Mouse (Mus musculus) heart, embryonic 14.5 days (tissue): ENCODE data around the gene Rgs3. TPM values are rescaled to one million over a fixed set of nuclear protein-coding genes. Genes with fewer than 3 reads are reported as not detected.

Experiments used
- ATAC-seq: fragments of 200-750 bp; cut with Nextera tagmentation; 2 replicates; pipeline ENCODE4 v1.8.0; 2017; ENCODE audit warnings: low read depth, moderate TSS enrichment; ENCODE audit not compliant: insufficient number of reproducible peaks, insufficient read depth, low FRiP score
- H3K27ac ChIP-seq, 2 experiments: fragments of 200-500 bp in 1 of 2; fragments of 300-500 bp in 1 of 2; sonication (generic) in 1 of 2; replicated peaks in 1 of 2; 2 replicates each; pipeline ENCODE4 v1.5.1; 2012 to 2014; ENCODE audit warnings: low read depth in 2 of 2, low read length in 2 of 2, control low read depth in 1 of 2, mild to moderate bottlenecking in 1 of 2, mixed read lengths in 1 of 2; ENCODE audit not compliant: control insufficient read depth in 1 of 2, insufficient read depth in 1 of 2
- H3K27me3 ChIP-seq: fragments of 300-500 bp; sonication (generic); 2 replicates; pipeline ENCODE4 v1.6.1; 2014; ENCODE audit warnings: mild to moderate bottlenecking, low read length, control low read depth; ENCODE audit not compliant: control insufficient read depth, insufficient read depth
- H3K36me3 ChIP-seq: fragments of 300-500 bp; sonication (generic); 2 replicates; pipeline ENCODE4 v1.6.1; 2014; ENCODE audit warnings: mild to moderate bottlenecking, control low read depth, low read length, mixed read lengths; ENCODE audit not compliant: control insufficient read depth, insufficient read depth
- H3K4me1 ChIP-seq, 2 experiments: fragments of 200-500 bp in 1 of 2; fragments of 300-500 bp in 1 of 2; sonication (generic) in 1 of 2; 2 replicates each; pipeline ENCODE4 v1.6.1; 2012 to 2014; ENCODE audit warnings: low read length in 2 of 2, control low read depth in 1 of 2, mixed read lengths in 1 of 2; ENCODE audit not compliant: control insufficient read depth in 2 of 2, insufficient read depth in 2 of 2
- H3K4me2 ChIP-seq: fragments of 300-500 bp; sonication (generic); 2 replicates; pipeline ENCODE4 v1.6.1; 2014; ENCODE audit warnings: mild to moderate bottlenecking, low read length
- H3K4me3 ChIP-seq, 2 experiments: fragments of 200-500 bp in 1 of 2; fragments of 300-500 bp in 1 of 2; sonication (generic) in 1 of 2; 2 replicates each; pipeline ENCODE4 v1.5.1; 2012 to 2014; ENCODE audit warnings: low read length in 2 of 2, mild to moderate bottlenecking in 2 of 2, control low read depth in 1 of 2, low read depth in 1 of 2, moderate library complexity in 1 of 2; ENCODE audit not compliant: control insufficient read depth in 1 of 2, insufficient read depth in 1 of 2
- H3K9ac ChIP-seq: fragments of 300-500 bp; sonication (generic); 2 replicates; pipeline ENCODE4 v1.6.1; 2014; ENCODE audit warnings: mild to moderate bottlenecking, low read length
- H3K9me3 ChIP-seq: fragments of 300-500 bp; sonication (generic); 2 replicates; pipeline ENCODE4 v1.6.1; 2016; ENCODE audit warnings: low read length, control low read depth; ENCODE audit not compliant: control insufficient read depth
- WGBS: fragments of 180-500 bp; shearing (Covaris S2); extraction: QIAGEN DNeasy Blood & Tissue Kit; methylation state at CpG from one replicate; pipeline ENCODE4 v1.1.7; 2014; 5-methylcytosine and 5-hydroxymethylcytosine counted together
- polyA plus RNA-seq: library from polyadenylated mRNA; unstranded; fragments of >200 nt; fragmentation: Nextera tagmentation; extraction: Ambion mirVana; gene quantifications from 2 replicates; pipeline ENCODE4 v1.2.1, GENCODE M21; 2014

Gene Rgs3
- polyA plus RNA-seq, 1 experiment from 2014 or later: 70.4 TPM

- WGBS: 71% methylated on average over 22 of the region's 22 CpGs
- Histone ChIP-seq H3K27me3 (peaks cover 50% of the 10 kb centered on the region), H3K9ac (no peak overlapping the region), H3K36me3 (no peaks in the 10 kb centered on the region), H3K9me3 (no peaks in the 10 kb centered on the region), H3K27ac (peak overlapping the region in 1 of 2 experiments; percentile 58; a peak in 1 of 4 replicates), H3K4me3 (no peak overlapping the region), H3K4me2 (no peak overlapping the region), H3K4me1 (peaks cover 39 to 40% of the 10 kb centered on the region in 2 experiments)
- no peak for ATAC-seq
Measured at GRCm38 (mm10) chr4:62612601-62613501, 53.2 kb downstream of the Rgs3 start.

GRCm38 (mm10) chr4:62613646-62614365, 54.2 kb downstream of the Rgs3 start:
- Histone ChIP-seq H3K9me3 (no peaks in the 10 kb centered on the region), H3K27me3 (peaks cover 42% of the 10 kb centered on the region), H3K27ac (peak overlapping the region in 1 of 2 experiments; percentile 58; a peak in 2 of 4 replicates), H3K4me3 (no peak overlapping the region), H3K36me3 (no peaks in the 10 kb centered on the region), H3K9ac (no peak overlapping the region), H3K4me2 (no peak overlapping the region), H3K4me1 (peaks cover 47 to 48% of the 10 kb centered on the region in 2 experiments)
- WGBS: 54% methylated on average over 13 of the region's 13 CpGs
- no peak for ATAC-seq

DNA sequence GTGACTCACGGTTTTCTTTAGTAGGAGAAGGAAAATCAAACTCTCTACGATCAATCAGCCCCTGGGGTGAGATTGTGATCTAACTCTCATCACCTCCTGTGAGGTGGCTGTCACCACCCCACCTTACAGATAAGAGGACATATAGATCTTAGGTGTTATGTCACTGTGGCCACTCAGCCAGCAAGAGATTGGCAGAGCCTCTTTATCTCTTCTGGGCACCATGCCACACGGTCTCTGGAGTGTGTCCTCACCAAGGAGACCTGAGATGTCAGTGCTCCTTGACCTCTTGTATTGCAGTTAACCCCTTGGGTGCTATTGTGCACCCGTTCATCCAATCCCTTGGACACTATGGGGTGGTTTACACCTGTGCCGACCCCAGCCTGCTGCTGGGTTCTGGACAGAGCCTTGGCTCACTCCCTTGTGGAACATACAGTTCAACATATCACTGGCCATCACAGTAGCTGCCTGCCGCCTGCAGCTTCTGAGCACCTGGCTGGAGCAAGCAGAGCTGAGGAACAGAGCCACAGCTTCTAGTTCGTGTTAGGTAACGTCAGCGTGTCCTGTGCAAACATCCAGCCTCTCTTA, 58.3 kb downstream of the Rgs3 start:
- no peak overlapping the region for H3K4me3 ChIP-seq
- H3K27me3 ChIP-seq: peaks cover 37% of the 10 kb centered on the region
- no peaks in the 10 kb centered on the region for H3K36me3 ChIP-seq
- H3K9ac ChIP-seq: no peak overlapping the region
- H3K4me1 ChIP-seq: peaks cover 37 to 39% of the 10 kb centered on the region in 2 experiments
- WGBS: 45% methylated on average over 9 of the region's 9 CpGs
- ATAC-seq: no peak
- peak overlapping the region in 1 of 2 experiments; percentile 84; a peak in 2 of 4 replicates for H3K27ac ChIP-seq
- H3K4me2 ChIP-seq: no peak overlapping the region
- H3K9me3 ChIP-seq: no peaks in the 10 kb centered on the region

DNA sequence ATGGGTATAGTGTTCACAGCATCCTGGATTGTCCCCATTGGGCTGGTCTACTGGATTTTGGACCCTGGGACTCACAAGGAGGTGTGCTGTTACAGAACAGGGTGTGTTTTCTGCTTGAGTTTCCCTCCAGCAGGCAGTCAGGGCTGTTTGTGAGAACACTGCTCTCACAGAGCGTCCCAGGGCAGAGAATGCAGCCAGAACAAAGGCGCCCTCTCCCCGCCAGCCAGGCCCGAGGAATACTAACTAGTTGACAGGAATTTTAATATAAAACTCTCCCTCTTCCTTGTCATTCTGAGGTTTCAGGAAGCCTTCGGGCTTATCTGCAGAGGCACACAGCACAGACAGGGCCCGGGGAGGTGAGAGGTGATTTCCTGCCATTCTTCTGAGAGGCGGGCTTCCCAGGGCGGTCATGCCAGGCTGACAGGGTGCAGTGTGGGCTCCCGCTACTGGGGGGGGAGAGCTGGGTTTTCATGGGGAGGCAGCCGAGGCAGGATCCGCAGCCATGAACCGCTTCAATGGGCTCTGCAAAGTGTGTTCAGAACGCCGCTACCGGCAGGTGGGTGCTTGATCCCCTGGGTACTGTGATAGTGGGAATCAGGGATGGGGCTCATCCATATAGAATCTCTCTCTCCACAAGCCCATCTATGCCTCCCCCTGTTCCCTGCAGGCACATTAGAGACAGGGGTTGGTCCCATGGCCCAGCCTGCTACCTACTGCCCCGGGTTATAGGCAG, 59.8 kb downstream of the Rgs3 start:
- WGBS: 19% methylated on average over 16 of the region's 16 CpGs
- Histone ChIP-seq H3K27me3 (peaks cover 28% of the 10 kb centered on the region), H3K4me1 (peaks cover 28 to 29% of the 10 kb centered on the region in 2 experiments), H3K27ac (peak overlapping the region; percentile 81 to 84), H3K4me3 (peak overlapping the region; percentile 39 to 43), H3K4me2 (peak overlapping the region; percentile 56), H3K36me3 (no peaks in the 10 kb centered on the region), H3K9ac (peak overlapping the region; percentile 69), H3K9me3 (no peaks in the 10 kb centered on the region)
- peak; percentile 86 for ATAC-seq

DNA sequence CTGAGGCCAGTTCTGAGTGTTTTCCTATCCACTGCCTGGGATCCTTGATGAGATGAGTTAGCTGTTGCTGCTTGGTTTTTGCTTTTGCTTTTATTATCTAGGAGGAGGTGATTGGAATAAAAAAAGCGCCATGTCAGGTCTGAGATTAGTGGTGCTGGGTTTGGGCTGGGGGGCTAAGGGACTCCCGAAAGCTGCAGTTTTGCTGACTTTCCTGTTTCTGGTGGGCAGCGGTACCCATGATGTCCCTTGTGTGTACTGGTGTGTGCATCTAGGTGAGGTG, 60.3 kb downstream of the Rgs3 start:
- 83% methylated on average over 3 of the region's 3 CpGs for WGBS

DNA sequence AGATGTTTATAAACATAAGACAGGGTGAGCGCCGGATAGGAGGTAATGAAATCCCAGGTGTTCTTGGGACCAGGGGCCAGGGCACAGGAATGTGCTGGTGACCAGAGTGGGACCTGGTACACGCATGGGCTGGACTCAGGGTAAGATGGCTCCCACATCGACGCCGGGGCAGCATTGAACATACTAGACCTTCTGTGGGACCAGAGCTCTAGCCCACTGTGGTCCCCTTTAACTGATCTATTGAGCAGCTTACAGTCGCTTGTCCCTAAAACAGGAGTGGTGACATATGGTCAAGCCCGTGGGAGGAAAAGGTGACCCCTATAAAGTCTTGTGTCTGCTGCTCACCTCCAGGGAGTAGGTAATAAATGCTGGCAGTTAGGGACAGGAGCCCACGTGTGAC, 61.5 kb downstream of the Rgs3 start:
- Histone ChIP-seq H3K27me3 (peaks cover 24% of the 10 kb centered on the region), H3K4me1 (peaks cover 35 to 37% of the 10 kb centered on the region in 2 experiments), H3K9ac (peak overlapping the region; percentile 69), H3K27ac (peak overlapping the region; percentile 84 to 87), H3K9me3 (no peaks in the 10 kb centered on the region), H3K4me2 (peak overlapping the region; percentile 56), H3K36me3 (peaks cover 8% of the 10 kb centered on the region; the same call in 1 of the 2 replicates), H3K4me3 (peak overlapping the region; percentile 38 to 39)
- WGBS: 72% methylated on average over 9 of the region's 9 CpGs
- no peak for ATAC-seq

More for the DNA sequence above, 60.3 kb downstream of the Rgs3 start:
- Histone ChIP-seq H3K27me3 (peaks cover 28% of the 10 kb centered on the region), H3K4me2 (peak overlapping the region; percentile 56), H3K36me3 (no peaks in the 10 kb centered on the region), H3K27ac (peak overlapping the region; percentile 74 to 84), H3K9me3 (no peaks in the 10 kb centered on the region), H3K9ac (peak overlapping the region; percentile 69), H3K4me1 (peaks cover 25 to 27% of the 10 kb centered on the region in 2 experiments), H3K4me3 (peak overlapping the region; percentile 39 to 43)
- no peak for ATAC-seq
